Mouse (Mus musculus) adrenal gland, postnatal 14 days (tissue): ENCODE measurements around the gene Il10ra. TPM values are rescaled to one million over a fixed set of nuclear protein-coding genes. Genes with fewer than 3 reads are reported as not detected.
A peak's percentile ranks its signal among the peaks of the same experiment; 100 is the strongest.

Experiments
- DNase-seq: peaks from one replicate; pipeline ENCODE4 v3.0.0; 2021; ENCODE audit warnings: mixed read lengths
- total RNA-seq: library from RNA; stranded (reverse); gene quantifications from 2 replicates; pipeline ENCODE4 v1.2.3, GENCODE M21; 2021

Gene Il10ra
- total RNA-seq, 1 experiment from 2014 or later = 1.6 TPM

DNA sequence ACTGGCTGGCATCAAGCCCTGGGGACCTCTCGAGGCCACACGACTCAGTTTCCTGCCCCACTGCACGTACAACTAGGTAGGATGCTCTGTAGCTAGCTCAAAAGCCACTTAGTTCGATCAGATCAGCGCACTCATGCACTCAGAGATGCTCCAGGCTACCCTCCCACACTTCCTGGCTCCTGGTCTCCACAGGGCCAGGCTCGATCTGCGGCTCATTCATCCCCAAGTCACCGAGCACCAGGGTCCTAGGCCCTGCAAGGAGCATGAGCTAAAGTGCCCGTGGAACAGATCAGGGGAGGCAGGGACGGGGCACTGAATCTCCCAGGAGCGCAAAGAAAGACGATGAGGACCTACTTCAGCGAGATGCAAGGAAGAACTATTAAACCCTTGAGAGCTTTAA is 9.9 kb downstream of the Il10ra start:
- no peak for DNase-seq

DNA sequence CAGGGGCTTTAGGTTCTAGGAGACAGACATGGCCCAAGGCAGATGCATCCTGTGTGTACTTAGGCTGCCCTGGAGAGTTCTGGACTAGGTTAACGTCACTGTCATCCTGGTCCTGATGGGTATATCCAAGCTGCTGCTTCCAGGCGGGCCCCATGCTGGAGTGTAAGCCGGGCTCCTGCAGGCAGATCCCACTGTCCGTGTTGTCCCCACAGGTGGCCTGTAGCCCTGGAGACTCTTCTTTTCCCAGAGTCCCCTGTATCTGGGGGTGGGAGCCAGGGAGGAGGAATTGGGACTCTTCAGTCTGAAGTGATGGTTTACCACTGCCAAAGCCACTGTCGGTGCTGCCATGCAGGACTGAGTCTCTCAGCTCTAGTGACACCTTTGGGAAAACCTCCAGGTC is 13.0 kb downstream of the Il10ra start:
- no peak for DNase-seq

DNA sequence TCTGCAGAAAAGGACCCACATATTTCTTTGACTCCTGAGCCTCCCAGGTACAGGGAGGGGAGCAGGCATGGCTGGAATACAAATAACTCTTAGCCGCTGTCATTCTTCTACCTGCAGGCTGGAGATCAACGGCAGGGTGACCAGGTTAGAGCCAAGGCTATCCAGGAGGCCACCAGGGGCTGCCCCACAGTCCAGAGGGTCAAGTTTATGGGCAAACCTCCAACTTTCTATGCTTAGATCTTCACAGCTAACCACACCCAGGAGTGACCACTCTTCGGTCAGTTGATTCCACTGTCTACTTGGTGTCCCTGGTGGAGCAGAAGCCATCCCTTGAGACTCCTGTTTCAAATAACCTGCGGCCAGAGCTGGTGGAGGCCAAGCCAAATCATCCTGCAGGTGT is 13.5 kb downstream of the Il10ra start:
- no peak for DNase-seq

DNA sequence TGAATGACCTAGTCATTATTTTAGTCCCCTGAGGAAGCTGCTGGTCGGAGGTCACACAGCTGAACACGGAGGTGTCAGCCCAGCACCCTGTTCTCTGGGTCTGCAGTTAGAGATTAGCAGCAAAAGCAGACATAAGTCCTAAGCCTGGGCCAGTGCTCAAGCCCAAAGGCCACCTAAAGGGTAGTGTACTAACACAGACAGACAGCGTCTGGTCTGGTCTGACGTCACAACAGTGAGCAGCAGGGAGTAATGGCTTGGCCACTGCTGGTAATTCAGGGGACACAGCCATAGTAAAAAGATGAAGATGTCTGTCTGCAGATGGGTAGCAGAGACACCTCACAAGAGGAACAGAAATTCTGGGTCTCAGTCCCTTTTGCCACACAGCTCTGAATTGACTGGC is 14.3 kb downstream of the Il10ra start:
- no peak for DNase-seq

DNA sequence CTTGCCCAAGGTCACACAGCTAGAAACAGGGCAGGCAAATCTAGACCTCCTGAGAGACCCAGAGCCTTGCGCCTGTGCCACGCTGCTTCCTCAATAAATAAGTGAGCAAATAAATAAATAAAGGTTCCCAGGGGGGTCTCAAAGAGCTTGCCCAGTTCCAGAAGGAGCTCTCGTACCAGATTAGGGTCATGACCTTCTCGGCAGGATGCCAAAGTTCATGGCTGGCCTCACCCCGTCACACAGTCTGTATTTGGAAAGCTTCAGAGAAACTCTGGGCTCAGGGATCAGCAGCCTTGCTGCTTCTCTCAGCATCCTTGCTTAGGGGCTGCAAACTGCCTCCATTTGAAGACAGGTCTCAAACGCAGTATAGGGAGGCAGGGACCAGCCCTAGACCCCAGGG is 14.9 kb downstream of the Il10ra start:
- DNase-seq = no peak

DNA sequence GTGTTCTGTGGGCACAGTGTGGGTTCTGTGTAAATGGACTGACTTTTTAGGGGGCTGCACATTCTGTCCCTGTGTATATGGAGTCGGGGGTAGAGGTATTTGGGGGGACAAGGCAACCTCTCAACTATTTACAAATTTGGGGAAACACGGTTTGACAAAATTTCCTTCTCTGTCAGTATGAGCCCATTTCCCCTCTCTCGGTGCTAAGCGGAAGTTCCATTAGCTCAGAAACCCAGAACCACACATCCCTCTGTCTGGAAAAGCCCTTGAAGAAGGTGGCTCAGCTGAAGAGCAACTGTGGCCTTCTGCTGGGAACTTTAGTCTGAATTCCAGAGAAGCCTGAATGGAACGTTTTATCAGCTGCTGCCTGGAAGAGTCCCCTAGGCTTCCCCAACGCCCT is 16.6 kb downstream of the Il10ra start:
- no peak for DNase-seq

DNA sequence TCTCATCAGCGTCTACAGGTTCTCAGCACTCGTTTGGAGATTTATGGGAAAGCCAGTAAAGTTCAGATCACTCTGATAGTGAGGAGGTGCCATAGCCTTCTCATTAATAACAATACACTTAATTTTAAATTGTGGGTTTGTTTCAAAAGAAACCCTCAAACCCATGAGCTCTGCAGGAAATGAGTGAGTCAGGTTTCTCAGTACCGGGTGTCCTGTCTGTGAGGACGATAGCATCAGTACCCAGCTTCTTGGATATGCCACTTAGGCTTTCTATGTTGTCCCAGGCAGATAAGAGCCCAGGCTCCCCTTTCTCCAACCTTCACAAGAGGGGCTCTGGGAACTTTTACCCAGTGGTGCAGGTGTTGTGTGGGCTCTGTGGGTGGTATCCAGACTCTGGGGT is 17.0 kb downstream of the Il10ra start:
- DNase-seq = no peak

DNA sequence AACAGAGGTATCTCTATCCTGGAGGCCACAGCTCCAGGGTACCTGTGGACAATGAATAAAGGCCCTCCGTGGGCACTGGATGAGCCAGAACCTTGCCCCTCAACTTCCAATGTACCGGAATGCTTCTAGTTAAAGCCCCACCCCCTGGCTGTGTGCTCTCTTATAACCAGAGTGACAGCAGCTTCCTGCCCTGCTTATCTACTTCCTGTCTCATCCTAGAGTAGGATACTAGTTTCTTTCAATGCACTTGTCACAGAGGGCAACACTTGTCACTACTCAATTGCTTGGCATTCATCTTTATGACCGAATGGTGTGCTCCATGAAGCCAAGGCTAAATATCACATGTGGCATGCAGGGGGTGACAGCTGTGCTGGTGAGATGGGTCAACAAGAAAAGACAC is 17.7 kb downstream of the Il10ra start:
- DNase-seq = no peak

DNA sequence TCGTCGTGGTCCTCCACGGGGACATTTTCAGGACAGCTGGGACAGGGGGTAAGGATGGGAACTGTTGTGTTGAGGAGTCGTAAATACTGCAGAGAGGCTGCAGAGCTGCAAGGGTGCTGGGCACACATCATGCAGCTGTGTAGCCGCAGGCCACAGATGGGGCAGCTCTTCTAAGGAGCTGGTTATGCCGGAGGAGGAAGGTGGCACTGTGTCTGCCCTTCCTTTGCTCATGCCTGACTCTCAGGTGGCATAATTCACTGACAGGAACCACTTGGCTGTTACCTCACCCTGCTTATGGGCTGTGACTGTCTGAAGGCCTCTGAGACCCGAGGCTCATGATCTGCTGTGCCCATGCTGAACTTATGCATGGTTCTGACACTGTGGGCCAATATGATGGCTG is 18.6 kb downstream of the Il10ra start:
- no peak for DNase-seq

DNA sequence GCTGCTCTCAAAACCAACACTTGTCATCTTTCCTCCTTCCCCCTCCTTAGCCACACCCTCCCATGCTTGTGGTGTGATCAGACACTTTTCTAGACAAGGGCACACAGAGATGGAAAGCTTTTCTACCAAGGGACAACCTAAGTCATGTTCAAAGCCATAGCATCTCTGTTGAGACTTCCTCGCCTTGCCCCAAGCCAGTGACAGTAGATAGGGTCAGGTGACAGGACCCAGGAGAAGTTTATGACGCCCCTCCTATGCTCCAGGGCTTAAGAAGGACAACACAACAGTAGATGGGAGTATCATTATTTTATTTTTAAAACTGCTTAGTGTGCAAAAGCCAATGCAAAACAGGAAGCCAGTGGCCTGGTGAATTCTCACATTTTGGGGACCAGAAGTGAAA is 21.4 kb downstream of the Il10ra start:
- no peak for DNase-seq

DNA sequence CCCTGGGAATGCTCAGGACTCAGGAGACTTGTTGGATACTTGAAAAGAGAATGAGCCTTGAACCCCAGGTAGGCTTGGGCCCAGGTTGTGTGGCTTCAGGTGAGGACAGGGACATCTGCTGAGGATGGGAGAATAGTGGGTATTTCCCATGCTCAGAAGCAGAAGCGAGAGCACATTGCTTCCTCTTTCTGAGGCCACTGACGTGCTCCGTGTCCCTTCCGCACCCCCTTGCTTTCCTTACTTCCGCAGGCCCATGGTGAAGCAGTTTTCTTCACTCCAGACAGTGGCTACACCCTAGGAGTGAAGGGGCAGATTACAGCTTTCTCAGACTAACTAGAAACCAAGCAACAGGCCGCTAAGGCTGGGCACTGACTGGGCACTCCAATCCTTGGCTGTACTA is 22.9 kb downstream of the Il10ra start:
- no peak for DNase-seq

DNA sequence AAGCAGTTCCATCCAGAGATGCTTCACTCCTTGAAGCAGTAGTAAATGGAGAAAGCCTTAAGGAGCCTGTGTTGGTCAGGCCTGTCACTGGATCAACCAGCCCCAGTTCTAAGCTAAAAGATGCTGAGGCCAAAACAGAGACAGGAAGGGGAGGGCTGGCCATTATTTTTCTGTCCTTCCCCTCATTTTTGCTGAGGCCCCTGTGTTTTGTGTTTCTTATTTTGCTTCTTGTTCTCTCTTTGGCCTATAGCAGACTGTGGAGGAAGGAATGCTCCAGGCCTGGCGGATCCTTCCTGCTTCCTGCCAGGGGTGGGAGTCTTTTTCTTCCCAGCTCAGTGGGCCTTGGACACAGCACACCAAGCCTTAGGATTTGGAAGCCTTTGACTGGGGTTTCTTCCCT is 23.5 kb downstream of the Il10ra start:
- no peak for DNase-seq

DNA sequence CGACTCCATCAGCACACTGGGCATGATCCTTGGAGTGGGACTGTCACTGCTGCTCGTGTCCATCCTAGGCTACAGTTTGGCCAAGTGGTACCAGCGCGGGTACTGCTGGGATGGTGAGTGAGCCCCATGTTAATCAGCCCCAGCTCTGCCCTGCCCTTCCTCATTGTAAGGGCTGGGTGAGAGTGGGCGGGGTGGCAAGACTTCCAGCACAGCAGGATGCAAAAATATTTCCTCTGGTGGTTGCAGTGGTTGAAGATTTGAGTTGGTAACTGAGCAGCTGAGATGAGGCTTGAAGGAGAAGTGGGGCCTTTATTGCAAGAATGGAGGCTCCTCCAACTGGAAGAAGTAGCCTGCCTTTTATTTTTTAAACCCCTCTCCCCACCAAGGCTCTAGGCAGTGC is 27.6 kb downstream of the Il10ra start:
- no peak for DNase-seq

DNA sequence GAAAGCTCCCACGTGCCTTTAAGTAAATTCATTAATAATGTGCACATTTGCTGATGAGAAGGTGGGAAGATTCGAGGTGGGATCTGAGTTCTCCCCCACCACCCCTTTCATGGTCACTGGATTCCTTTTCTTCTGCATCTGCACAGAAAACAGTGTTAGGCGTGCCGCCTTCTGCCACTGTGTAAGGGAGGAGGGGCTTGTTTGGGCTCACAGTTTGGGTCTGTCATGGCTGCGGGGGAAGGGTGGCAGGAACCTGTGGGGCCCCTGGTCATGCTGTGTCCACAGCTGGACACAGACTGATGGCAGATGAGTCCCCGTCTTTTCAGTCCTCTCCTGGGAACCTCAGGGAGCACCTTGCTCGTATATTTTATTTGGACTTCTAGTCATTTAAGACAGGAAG is 32.2 kb downstream of the Il10ra start:
- DNase-seq = no peak

DNA sequence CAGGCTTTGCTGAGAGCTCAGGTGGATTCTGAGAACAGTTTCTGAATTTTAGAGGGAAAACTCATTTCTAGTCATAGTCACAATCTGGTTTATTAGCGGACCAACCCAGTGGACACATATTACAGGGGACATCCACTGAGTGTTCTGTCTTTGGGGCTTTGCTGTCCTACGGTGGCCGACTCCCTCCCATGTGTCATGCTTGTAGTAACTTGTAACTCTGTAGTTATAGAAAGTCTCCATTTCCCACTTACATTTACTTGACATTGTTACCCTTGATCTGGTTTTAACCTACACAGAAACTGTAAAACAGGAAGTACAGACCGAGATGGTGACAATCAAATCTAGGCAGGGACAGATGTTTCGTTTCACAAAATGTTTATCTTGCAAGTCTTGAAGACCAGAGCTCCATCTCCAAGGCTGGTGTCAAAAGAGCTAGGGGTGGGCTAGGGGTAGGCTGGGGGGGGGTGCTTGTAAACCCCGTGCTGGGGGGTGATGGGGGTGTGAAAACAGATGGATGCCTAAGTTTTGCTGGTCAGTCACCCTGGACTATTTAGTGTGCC is 33.2 kb downstream of the Il10ra start:
- DNase-seq = no peak

DNA sequence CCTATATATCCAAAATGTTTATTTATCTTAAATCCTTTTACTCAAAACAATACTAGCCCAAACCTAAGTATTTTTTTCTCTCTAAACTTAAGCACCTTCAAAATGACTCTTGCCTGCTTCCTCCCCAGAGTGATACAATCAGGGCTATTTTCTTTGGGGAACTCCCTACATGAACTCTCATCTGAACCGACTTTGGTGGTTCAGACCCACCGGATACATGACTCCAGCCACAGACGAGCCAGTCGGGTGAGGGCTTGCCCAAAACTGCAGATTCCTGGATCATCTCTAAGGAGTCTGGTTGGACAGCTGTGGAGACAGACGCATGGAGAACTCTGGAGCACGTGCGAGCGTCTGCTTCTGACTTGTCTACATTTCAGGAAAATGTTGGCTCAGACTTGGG is 39.6 kb downstream of the Il10ra start:
- no peak for DNase-seq

DNA sequence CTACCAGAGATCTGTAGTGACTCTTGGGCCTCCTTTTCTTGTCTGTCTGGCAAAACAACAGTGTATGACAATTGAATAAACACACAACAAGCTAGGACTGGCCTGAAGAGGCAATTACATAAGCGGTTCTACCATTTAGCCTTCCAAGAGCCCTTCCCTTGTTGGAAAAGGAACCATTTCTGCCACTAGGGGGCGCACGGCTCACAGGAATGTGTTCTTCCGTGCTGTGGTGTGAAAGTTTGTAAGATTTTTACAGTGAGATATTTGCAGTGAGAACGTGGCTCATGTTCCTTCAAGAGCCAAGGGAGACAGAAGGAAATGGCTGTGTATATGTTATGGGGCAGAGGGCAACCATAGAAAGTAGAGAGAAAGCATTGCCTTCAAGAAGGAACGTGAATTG is 47.4 kb downstream of the Il10ra start:
- DNase-seq = peak; percentile 95

DNA sequence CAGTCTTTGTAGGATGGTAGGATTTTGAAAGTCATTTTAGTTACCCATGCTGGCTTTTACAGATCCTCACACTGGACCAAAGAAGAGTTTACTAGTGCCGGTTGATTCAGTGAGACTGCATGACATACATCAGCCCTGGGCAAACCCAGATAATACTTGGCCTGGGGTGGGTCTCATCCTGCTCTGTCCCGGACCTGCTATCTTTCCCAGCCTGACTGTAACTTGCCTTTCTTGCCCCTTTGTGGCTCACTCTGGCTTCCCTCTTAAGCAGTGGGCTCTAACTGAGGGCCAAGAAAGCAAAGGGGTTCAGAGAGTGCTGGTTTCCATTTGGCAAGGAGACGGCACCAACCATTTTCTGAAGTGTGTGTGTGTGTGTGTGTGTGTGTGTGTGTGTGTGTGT is 49.3 kb downstream of the Il10ra start:
- no peak for DNase-seq

DNA sequence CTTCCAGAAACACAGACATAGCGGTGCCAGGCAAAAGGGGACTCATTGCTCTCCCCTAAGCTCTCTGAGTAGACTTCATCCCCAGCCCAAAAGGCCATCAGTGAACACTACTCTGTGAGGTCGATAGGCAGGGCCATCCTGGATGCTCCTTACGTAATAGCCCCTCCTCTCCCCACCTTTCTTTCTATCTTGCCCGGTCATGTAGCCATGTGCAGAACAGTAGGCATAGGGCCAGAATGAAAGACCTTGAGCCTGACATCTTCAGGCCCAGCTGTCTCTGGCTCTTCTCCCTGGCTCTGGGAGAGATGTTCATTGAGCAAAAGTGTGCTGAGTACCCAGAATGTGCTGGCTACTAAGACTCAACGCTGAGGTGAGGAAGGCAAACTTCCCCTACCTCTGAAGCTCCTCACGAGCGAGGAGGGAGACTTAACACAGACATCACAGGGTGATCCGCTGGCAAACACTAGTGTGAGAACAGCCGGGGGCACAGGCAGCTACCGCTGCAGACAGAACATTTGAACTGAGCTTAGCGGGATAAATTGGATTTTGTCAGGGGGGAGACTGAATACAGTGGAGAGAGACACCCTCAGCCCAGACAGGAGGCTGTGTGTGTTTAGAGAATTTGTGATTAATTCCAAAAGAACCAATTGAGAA is 53.3 kb downstream of the Il10ra start:
- DNase-seq = peak; percentile 33

DNA sequence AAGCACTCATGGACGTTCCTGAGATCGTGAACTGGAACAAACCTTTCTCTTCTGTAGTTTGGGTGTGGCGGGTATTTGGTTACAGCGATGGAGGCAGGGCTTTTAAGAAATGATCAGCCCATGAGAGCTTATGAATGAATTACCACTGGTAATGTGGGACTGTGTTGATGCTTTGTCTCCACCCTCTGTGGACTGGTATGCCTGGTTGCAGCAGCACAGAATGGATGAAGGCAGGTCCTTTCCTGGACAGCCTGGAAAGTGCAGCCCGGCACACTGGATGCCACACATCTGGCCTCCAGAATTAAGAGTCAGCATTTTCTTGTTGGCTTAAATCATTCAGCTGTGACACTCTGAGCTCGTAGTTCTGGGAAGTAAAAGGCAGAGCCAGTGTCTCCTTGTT is 56.9 kb downstream of the Il10ra start:
- DNase-seq = no peak

DNA sequence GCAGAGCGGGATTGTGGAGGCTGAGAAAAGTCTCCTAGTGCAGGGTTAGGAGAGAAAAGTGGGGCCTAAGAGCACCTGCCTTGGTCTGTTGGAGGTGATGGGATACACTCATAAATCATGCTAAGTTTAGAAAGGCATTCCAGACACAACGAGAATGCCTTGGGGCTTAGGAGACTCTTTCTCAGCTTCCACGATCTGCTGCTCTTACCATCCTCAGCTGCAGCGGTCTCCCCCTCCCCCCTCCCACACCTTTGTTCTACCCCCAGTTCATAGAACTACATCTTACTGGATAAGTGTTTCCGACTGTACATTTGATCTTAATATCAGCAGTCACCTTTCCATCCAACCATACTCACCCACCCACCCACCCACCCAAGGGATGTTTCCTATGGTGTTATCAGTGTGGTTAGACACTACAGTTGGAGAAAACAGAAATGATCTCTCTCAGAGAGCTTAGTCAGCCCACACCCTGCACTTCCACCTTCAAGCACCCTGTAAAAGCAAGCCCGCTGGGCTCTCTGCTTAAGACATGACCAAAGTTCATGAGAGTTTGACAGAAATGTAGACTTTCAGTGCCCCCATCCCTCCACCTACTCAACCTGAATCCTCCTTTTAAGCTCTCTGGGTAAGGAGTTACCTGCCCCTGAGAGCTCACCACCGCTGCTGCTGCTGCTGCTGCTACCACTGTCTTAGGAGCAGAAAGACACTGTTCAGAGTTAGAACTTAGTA is 61.8 kb downstream of the Il10ra start:
- DNase-seq = no peak

DNA sequence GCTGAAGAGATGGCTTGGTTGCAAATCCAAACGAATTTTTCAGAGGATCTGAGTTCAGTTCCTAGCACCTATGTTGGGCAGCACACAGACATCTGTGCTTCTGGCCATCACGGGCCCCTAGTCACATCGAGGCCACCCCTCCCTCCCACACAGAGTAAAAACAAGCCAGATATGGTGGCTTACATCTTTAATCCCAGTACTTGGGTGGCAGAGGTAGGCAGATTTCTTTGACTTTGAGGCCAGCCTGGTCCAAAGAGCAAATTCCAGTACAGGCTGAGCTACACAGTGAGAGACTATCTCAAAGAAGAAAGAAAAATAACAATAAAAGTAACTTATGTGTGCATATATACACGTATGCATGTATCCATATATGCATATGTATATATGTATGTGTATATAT is 62.8 kb downstream of the Il10ra start:
- no peak for DNase-seq

DNA sequence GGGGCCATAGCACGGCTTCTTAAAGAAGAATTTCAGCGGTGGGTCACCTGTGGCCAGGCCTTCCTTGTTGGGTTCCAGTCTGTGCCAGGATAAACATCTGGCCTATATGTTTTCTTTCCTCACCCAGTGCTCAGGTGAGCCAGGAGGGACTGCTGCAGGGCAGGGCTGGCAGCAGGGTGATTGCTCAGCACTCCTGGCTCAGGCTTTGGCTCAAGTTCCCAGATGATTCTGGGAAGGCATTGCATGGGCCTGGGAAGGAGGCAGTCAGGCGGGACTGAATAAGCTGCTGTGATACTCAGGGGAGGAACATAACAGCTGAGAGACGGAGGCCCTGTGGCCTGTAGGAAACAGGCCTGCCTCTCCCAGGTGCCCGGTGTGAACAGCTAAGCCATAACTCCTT is 63.8 kb downstream of the Il10ra start:
- no peak for DNase-seq
